Mouse (Mus musculus) T-helper 17 cell (primary cell): ENCODE results near the gene Spdl1.

Experiments used
- in situ Hi-C, 2 experiments: fragments of 300-600 bp; cut with MboI, MseI; formaldehyde crosslinking; loops; 1 replicate in 1 of 2; 2 replicates in 1 of 2; pipeline ENCODE4 v1.15.1; 2025; ENCODE audit warnings: high pct_unique_total_duplicates in 2 of 2

The Spdl1 gene

GRCm38 (mm10) chr11:34833318-34834086 is at the start of gene Spdl1:
Spdl1 (minus strand) TSS chr11:34833641.
- in situ Hi-C loops = loop anchor here (10.0 to 25.0 kb wide), 4 partner anchors 931 to 1671 kb away; partner anchors contain the start of genes Rars (in 2 of the 2), Npm1 (in 1 of the 2) and Pank3 (in 1 of the 2)

GRCm38 (mm10) chr11:34881528-34881927 is 48.1 kb upstream of the Spdl1 start:
- in situ Hi-C loops = no loop called here

DNA sequence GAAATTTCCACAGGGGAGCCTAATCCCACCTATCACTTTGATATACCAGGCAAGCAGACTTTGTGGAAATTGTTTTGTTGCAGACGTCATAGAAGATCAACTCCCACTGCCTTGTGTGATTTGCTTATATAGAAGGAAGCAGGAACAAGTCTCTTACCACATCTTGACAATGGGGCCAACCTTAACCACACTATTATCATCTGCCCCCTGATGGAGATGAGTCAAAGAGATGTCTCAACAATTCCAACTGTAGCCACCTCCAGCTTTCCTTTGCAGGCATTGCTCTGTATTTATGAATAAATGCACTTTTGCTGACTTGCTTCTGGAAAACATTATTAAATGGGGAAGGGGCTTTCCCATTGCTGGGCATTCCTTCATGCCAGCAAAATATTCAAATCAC is 46.2 kb upstream of the Spdl1 start:
- in situ Hi-C loops = loop anchor here in 1 of 2 experiments (5.0 kb wide), 1 partner anchor 52 kb away; no protein-coding TSS in a partner anchor

- in situ Hi-C loops = no loop called here
These were observed 40.4 kb upstream of the Spdl1 start for GRCm38 (mm10) chr11:34873861-34874260.

GRCm38 (mm10) chr11:34872432-34872831 is 39.0 kb upstream of the Spdl1 start:
- in situ Hi-C loops = no loop called here

GRCm38 (mm10) chr11:34871991-34872390 is 38.5 kb upstream of the Spdl1 start:
- in situ Hi-C loops = no loop called here

DNA sequence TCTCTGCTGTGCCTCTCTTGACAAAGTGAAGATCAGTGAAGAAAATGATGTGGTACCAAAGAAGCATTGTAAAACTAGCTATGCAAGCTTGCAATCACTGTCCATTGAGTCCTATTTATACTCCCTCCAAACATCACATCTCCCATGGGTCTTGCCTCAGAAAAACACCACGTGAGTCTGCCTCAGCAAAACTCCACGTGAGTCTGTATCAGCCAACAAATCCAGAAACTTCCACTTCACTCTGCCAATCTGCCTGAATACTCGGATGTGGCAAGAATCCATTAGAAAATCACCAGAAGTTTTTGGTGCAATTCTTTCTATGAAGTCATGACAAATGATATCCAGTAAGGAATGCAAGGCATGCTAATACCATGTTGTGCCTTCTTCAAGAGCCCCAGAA is 38.0 kb upstream of the Spdl1 start:
- in situ Hi-C loops = no loop called here

- in situ Hi-C loops = no loop called here
These were observed 35.2 kb upstream of the Spdl1 start for GRCm38 (mm10) chr11:34868626-34869025.

DNA sequence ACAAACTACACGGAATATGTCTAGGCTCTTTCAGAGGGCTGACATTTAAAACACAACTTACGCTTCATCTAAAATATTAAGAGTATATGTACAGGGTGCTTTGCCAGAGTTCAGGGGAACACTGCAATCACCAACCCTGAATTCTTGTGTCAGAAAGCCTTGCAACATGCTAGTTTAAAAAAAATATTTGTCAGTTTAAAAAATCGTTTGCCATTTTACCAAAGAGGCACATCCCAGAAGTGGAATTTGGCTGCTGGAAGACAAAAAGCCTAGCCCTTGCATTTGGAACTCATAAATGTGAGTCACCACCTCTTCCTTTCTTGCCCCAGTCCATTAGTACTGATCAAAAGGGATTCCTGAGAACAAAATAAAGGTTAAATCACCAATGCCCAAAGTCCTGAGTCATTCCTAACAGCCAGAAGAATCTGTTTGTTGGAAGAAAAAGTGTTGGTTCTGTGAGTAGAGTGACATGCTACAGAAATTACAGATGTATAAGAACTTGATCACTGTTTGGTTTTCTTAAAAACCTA is 32.4 kb upstream of the Spdl1 start:
- in situ Hi-C loops = no loop called here

- in situ Hi-C loops = no loop called here
These were observed 31.7 kb upstream of the Spdl1 start for GRCm38 (mm10) chr11:34865181-34865580.

DNA sequence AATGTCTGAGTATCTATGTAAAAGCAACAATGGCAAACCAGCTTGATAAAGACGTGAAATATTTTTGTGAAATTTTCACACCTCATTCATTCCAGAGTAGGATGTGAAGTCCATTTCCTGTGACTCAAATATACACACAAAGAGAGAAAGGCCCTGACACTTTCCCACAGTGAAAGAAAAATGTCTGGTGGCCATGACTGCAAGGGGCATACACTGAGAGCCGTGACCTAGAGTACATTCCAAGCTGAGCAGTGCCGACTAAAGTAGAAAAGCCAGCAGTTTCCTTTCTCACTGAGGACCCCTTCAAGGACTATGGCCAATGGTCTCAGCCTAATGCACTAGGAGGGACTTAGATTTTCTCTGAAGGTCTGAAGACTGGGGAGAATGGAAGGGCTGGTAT is 23.2 kb upstream of the Spdl1 start:
- in situ Hi-C loops = no loop called here

DNA sequence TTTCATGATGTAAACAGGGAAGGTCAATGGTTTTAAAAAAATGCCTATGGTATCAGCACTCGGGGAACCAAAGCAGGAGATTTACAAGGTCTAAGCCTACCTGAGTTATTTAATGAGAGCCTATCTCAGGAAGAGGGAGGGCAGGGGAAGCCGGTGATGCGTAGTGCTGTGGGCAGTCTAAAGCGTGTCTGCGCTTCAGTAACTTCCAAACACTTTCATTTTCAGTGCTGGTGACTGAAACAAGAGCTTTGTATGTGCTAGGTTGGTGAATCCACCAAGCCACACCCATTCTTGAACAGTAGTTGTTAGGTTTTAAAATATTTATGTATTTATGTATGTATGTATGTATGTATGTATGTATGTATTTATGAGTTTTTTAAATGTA is 12.8 kb upstream of the Spdl1 start:
- in situ Hi-C loops = loop anchor here (5.0 to 25.0 kb wide), 6 partner anchors 561 to 1684 kb away; partner anchors contain the start of genes Npm1 (in 1 of the 2) and Rars (in 1 of the 2)

DNA sequence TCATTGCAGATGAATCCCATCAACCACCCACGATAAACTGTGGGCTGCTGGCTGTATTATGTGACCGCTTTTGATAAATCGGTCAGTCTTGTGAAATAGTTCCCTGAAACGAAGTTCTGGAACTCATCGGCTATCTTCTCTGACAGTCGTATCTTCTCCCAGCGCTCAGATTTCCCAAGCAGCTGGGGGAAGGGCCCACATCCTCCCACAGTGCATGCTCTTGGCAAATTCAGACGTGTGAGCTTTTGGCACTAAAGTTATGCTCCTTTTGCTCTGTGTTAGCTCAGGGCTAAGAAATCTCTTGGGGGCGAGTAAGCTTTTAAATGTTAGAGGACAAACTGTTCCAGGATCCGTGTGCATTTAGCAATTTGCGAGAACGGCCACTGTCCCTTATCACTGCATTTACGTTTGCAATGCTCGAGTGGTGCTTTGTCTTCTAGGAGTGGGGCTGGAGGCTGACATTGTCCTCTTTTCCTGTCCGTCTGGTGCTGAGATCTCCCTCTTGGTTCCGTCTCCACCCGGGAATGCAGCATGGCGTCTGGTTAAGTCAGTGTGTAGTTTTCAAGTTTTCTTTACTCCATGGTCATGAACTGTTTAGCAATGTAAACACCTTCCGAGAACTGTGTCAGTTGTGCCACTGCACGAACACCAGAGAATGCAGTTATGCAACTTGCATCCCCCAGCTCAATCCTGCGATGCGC is 12.3 kb upstream of the Spdl1 start:
- in situ Hi-C loops = loop anchor here (5.0 to 25.0 kb wide), 6 partner anchors 562 to 1683 kb away; partner anchors contain the start of genes Npm1 (in 1 of the 2) and Rars (in 1 of the 2)

- in situ Hi-C loops = loop anchor here (10.0 to 25.0 kb wide), 3 partner anchors 601 to 1681 kb away; partner anchors contain the start of genes Npm1 (in 1 of the 2) and Rars (in 1 of the 2)
These were observed 10.1 kb upstream of the Spdl1 start for GRCm38 (mm10) chr11:34843517-34843916.

- in situ Hi-C loops = loop anchor here (10.0 to 25.0 kb wide), 3 partner anchors 605 to 1678 kb away; partner anchors contain the start of genes Npm1 (in 1 of the 2) and Rars (in 1 of the 2)
These were observed 6.8 kb upstream of the Spdl1 start for GRCm38 (mm10) chr11:34840283-34840682.

- in situ Hi-C loops = loop anchor here (5.0 to 25.0 kb wide), 5 partner anchors 853 to 1677 kb away; partner anchors contain the start of genes Rars (in 2 of the 2), Npm1 (in 1 of the 2) and Pank3 (in 1 of the 2)
These were observed 5.6 kb upstream of the Spdl1 start for GRCm38 (mm10) chr11:34839051-34839450.

- in situ Hi-C loops = loop anchor here (5.0 to 25.0 kb wide), 5 partner anchors 856 to 1674 kb away; partner anchors contain the start of genes Rars (in 2 of the 2), Npm1 (in 1 of the 2) and Pank3 (in 1 of the 2)
These were observed 2.8 kb upstream of the Spdl1 start for GRCm38 (mm10) chr11:34836272-34836671.

DNA sequence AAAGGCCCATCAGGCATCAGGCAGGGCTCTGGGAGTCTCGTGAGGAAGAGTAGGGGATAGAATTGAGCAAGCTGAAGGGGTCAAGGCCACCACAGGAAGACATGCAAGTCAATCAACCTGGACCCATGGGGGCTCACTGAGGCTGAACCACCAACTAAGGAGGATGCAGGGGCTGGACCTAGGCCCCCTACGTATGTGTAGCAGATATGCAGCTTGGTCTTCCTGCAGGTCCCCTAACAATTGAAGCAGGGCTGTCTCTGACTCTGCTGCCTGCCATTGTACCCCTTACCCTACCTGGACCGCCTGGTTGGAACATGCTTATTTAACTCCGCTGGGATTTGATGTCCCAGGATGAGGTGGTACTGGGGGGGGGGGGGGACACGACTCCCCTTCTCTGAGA is 763 bp downstream of the Spdl1 start:
- in situ Hi-C loops = loop anchor here (10.0 to 25.0 kb wide), 4 partner anchors 932 to 1670 kb away; partner anchors contain the start of genes Rars (in 2 of the 2), Npm1 (in 1 of the 2) and Pank3 (in 1 of the 2)

DNA sequence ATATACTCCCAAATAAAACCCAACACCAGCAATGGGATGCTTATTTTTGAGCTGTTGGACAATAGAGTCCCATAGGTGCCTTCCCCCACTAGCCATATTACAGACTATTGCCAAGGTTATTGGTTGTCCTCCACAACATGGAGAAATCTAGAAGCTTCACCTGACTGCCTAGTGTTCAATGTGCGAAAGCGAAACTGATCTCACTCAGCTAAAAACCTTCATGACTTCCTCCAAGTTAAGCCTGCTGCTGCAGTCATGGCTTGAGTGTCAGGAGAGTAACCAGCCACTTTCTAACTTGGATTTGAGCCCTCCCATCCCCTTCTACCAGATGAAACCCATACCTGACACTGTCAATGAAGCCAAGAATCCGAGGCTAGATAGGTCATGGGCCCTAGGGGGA is 5.6 kb downstream of the Spdl1 start:
- in situ Hi-C loops = loop anchor here (5.0 to 25.0 kb wide), 3 partner anchors 49 to 1666 kb away; partner anchors contain the start of genes Npm1 (in 1 of the 2) and Rars (in 1 of the 2)

GRCm38 (mm10) chr11:34826940-34827339 is 6.5 kb downstream of the Spdl1 start:
- in situ Hi-C loops = loop anchor here (5.0 to 25.0 kb wide), 3 partner anchors 50 to 1665 kb away; partner anchors contain the start of genes Npm1 (in 1 of the 2) and Rars (in 1 of the 2)

DNA sequence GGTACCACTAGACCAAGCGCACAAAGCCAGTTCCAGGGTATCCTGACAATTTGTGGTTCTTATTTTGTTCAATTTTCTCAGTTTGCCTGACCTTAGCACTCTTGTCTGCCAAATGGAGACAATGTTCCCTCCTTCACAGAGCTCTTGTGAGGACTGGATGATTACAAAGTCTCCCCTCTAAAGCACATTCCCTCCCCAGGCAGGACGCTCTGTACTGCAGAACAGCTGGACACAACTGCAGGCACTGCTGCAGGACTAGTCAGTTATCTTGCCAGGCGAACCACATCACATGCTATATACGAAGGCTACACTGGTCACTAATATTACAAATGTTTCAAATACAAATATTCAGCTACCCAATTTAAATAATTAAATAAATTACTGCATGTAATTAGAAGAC is 8.7 kb downstream of the Spdl1 start:
- in situ Hi-C loops = loop anchor here (5.0 to 25.0 kb wide), 4 partner anchors 53 to 1662 kb away; partner anchors contain the start of genes Npm1 (in 1 of the 2) and Rars (in 1 of the 2)
